Mouse (Mus musculus) brain, embryonic 18.5 days (tissue): ENCODE data around the gene Tnfsf14.

Source experiments
- DNase-seq: peaks from one replicate; pipeline ENCODE4 v3.0.0-alpha.2; 2012; ENCODE audit warnings: low read depth, low spot score

The Tnfsf14 gene

GRCm38 (mm10) chr17:57201841-57202724 is 8.1 kb upstream of the Tnfsf14 start:
- no peak for DNase-seq

DNA sequence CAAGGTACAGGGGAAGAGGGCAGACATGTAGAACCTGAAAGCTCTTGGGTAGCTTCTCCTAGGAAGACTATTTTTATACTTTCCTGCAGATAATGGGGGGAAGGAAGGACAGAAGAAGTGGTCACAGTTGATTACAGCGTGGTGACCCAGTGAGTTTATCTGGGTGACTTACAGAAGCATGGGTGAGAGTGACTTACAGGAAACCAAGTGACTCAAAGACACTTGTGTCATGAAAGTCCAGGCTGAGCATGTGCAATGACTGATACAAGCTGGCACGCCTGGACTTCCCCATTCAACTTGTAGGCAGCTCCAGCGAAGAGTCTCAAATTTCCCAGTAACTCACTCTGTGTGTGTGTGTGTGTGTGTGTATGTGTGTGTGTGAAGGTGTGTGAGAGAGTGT is 4.3 kb upstream of the Tnfsf14 start:
- DNase-seq = no peak

DNA sequence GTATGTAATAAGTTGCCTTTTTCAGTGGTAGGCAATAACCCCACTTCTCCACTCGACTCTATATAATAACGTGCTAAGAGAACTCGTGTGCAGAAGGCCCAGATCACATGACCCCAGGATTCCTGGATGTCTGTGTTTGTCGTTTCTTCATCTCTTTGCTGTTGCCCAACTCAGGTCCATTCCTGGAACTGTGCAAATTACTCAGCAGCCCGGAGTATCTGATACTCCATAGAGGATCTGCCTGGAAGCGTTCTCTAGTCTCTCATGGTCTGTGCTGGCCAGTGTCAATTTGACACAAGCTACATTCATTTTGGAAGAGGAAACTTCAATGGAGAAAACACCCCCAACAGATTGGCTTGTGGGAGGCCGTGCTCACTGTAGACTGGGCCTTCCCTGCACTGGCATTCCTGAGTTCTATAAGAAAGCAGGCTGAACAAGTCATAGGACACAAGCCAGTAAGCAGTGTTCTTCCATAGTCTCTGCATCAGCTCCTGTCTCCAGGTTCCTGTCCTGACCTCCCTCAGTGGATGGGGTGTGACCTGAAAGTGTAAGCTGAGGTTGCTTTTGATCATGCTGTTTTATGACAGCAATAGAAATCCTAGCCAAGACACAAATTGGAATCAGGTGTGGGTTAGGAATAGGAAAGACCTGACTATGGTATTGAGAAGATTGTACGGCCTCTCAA is 1.5 kb upstream of the Tnfsf14 start:
- DNase-seq = no peak

GRCm38 (mm10) chr17:57194771-57195170 is 794 bp upstream of the Tnfsf14 start:
- no peak for DNase-seq

DNA sequence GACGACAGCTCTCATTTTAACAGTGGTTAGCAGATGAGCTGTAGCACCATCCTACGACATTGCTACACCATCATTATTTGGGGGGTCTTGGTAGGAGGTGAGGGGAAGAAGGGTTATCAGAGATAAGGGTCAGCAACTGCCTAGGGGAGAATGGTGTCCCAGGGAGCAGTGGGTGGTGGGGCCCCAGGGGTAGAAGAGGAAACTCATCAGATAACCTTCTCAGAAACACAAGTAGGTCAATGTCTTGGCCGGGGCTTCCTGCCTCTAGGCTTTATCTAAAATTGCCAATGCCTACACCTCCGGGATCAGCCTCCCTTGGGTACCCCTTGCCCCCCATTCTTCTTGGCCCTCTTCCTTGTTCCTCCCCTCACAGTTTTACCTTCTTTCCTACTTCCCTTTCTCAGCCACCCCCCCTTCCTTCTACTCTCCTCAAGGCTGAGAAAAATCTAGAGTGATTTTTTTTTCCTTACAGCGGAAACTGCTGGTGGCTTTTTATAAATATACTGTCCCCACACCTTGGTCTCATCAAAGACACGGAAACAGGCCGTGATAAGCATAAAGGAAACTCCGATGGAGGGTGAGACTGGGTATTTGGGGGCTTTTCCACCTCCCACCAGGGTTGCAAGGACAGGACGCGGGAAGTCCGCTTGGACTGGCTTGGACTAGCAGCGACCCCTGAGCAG is 5.3 kb downstream of the Tnfsf14 start:
- no peak for DNase-seq

GRCm38 (mm10) chr17:57185641-57186040 is 8.3 kb downstream of the Tnfsf14 start:
- no peak for DNase-seq

GRCm38 (mm10) chr17:57182871-57183270 is 11.1 kb downstream of the Tnfsf14 start:
- DNase-seq = no peak

DNA sequence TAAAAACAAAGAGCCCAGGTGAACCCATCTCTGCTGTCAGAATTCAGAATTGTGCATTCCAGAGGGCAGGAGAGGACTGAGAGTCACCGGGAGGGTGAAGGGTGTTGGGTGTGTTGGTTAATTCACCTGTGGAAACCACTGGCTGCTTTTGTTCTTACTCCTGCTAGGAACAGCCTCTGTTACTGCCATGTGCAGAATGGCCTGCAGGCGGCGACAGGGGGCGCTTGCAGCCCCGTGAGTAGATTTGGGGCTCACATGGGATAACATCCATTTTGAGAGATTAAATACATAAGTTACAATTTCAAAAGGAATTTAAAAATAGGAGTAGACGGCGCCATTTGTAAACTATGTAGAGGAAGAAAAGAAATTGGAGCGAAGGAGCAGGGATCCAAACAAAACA is 13.6 kb downstream of the Tnfsf14 start:
- no peak for DNase-seq

DNA sequence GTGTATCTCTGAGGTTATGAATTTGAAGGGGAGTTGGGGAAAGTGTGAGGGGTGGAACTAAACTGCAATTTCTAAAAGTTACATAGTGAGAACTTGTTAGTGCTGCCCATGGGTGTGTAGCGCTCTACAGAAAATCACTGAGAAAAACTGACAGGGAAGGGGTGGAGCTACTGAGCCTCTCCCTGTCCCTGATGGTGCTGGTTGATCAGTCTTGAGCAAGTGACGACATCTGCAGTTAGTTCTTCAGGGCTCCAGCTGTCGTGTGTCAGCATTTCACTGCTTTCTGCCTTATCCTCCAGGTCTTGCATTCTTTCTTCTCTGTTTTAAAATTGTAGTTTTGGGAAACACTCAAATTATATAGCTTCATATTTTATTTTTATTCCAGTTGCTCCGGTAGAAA is 20.6 kb downstream of the Tnfsf14 start:
- no peak for DNase-seq

GRCm38 (mm10) chr17:57172378-57172777 is 21.6 kb downstream of the Tnfsf14 start:
- no peak for DNase-seq

DNA sequence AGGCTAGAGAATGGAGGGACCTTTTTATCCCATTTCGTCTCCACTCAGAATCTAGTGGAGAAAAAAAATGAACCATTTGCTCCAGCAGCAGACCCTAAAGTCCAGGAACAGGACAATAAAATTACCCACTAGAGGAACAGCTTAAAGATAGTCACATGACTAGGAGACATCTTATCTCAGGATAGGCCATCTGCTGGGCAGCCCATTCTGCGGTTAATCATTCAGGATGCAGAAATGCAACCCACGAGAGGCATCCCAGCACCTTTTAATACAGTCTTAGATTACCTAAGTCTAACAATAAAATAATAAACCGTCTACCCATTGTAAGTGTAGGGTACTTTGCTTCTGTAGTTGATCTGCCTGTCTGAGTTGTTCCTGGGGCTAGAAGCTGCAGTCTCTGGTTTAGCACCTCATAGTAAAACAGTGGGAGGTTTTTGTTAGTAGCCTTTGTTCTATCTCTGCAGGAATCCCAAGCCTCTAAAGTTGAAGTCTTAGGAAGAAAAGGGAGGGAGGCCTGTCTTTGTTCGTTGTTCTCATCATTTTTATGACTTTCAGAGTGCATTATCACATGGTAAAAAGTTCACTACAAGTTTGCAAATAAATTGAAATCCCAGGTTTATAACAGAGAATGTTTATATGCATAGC is 23.2 kb downstream of the Tnfsf14 start:
- DNase-seq = no peak

DNA sequence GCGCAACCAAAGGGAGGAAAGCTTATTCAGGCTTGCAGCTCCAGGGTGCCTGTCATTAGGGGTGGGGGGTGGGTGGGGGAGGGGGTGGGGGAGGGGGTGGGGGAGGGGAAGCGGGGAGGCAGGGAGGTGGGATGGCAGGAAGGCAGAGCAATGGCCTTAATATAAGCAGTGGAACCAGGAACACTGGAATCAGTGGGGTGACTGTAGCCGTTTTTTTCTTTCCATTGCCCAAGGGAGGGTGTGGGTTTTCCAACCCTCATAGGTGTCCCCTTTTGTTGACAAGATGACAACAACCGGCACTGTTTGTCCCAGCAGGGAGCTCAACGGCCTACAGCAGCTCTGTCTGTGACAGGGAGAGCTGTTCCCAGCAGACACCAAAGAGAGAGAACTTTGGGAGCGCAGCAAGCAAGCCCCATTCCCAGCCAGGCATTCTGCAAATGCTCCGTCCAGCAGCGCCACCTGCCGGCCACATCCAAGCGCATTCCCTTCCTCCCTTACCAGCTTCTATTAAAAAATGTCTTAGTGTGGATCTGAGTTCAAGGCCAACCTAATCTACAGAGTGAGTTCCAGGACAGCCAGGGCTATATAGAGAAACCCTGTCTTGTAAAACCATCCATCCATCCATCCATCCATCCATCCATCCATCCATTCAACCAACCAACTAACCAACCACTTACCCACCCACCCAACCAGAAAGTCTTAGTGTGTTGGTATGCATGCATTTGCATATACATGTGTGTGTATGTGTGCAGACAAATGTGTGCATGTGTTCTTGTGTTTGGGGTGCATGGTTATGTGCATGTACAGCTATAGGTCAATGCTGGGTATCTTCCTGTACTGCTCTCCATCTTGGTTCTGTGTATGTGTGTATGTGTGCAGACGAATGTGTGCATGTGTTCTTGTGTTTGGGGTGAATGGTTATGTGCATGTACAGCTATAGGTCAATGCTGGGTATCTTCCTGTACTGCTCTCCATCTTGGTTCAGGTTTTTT is 26.9 kb downstream of the Tnfsf14 start:
- peak; percentile 36 for DNase-seq

DNA sequence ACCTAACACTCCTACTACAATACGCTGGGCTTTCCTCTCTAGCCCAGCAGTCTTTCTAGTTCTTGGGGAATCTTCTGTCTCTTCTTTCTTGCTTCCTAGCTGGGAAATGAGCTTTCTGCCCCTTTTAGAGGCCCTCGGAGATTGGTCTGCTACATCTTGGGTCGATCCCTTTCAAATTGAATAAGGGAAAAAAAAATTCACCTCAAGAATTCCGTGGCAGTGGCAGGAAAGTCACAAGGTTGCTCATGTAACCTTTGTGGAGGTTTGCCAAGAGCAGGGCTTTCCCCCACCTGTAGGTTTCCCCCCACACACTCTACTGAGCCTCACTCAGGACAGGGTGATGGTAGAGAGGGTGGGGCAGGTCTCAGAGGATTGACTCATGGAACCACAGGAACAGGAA is 40.2 kb downstream of the Tnfsf14 start:
- DNase-seq = no peak

GRCm38 (mm10) chr17:57153006-57153405 is 41.0 kb downstream of the Tnfsf14 start:
- no peak for DNase-seq

GRCm38 (mm10) chr17:57148994-57149803 is 44.8 kb downstream of the Tnfsf14 start, which contains the start of gene Cd70:
Cd70 (minus strand) TSS chr17:57149777.
- DNase-seq = no peak

GRCm38 (mm10) chr17:57148343-57148742 is 45.6 kb downstream of the Tnfsf14 start:
- DNase-seq = no peak

DNA sequence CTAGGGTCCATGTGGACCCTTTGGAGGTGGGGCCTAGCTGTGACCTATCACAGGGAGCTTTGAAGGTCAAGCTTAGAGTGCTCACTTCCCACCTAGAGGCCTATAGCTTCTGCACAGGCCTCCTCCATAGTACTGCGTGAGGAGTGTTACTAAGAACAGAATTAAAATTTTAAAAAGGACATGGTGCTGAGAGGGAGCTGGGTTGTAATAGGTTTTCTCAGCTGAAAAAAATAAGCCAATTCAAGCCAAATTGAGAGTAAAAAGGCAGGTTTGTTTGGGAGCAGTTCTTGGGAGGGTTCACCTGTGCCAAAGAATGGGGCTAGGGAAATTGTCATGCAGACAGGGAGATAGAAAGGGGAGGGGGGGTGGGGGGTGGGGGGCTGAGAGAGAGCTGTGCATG is 48.9 kb downstream of the Tnfsf14 start:
- no peak for DNase-seq

- no peak for DNase-seq
These were observed 50.3 kb downstream of the Tnfsf14 start for GRCm38 (mm10) chr17:57143704-57144103.

GRCm38 (mm10) chr17:57139708-57140107 is 54.3 kb downstream of the Tnfsf14 start:
- DNase-seq = no peak
